8 mouse cellular contexts compared by ENCODE assay signal in genomic region chr11:70238591-70239440, GRCm38 (mm10). TPM values are rescaled to one million over a fixed set of nuclear protein-coding genes. Genes with fewer than 3 reads are reported as not detected.
DNase-seq lines count a peak whose midpoint lies in the region; ATAC-seq lines count a peak whose summit lies in the region.

No protein-coding gene starts in this region.

- peaks cover 16% of the 10 kb centered on the region for H3K36me3 ChIP-seq in heart, embryonic 10.5 days
- peaks cover 5% of the 10 kb centered on the region; the same call in 1 of the 2 replicates for H3K36me3 ChIP-seq in forebrain, embryonic 11.5 days (ENCODE audit: control insufficient read depth, insufficient read depth, low read length)
- peaks cover 11% of the 10 kb centered on the region; the same call in 1 of the 2 replicates for H3K36me3 ChIP-seq in kidney, embryonic 16.5 days (ENCODE audit: insufficient read depth, low read length)
- H3K36me3 ChIP-seq in midbrain, embryonic 16.5 days (ENCODE audit: control insufficient read depth, insufficient read depth, low read length) = peaks cover 13% of the 10 kb centered on the region

- H3K9ac ChIP-seq in forebrain, embryonic 11.5 days (ENCODE audit: low read length) = peak overlapping the region; percentile 86
- H3K9ac ChIP-seq in kidney, embryonic 16.5 days (replicated peaks; ENCODE audit: low read length) = peak overlapping the region; percentile 96
- H3K9ac ChIP-seq in midbrain, embryonic 16.5 days (ENCODE audit: low read depth, low read length) = peak overlapping the region; percentile 95

- peak overlapping the region; percentile 95 for H3K4me2 ChIP-seq in forebrain, embryonic 11.5 days (ENCODE audit: low read depth, low read length, severe bottlenecking)
- peak overlapping the region; percentile 96 for H3K4me2 ChIP-seq in kidney, embryonic 16.5 days (replicated peaks; ENCODE audit: low read depth, low read length)
- H3K4me2 ChIP-seq in midbrain, embryonic 16.5 days (ENCODE audit: low read length) = peak overlapping the region; percentile 99

- no peaks in the 10 kb centered on the region for H3K9me3 ChIP-seq in heart, embryonic 10.5 days
- no peaks in the 10 kb centered on the region for H3K9me3 ChIP-seq in forebrain, embryonic 11.5 days (ENCODE audit: control insufficient read depth, low read length)
- H3K9me3 ChIP-seq in kidney, embryonic 16.5 days (ENCODE audit: low read length) = no peaks in the 10 kb centered on the region
- H3K9me3 ChIP-seq in midbrain, embryonic 16.5 days (replicated peaks; ENCODE audit: control insufficient read depth, low read length, poor library complexity, severe bottlenecking) = no peaks in the 10 kb centered on the region

- ATAC-seq in forebrain, embryonic 11.5 days (replicated peaks; ENCODE audit: low FRiP score) = no peak
- no peak for ATAC-seq in kidney, embryonic 16.5 days (ENCODE audit: low FRiP score, low TSS enrichment)
- ATAC-seq in midbrain, embryonic 16.5 days = no peak
- no peak for ATAC-seq in activated CD4-positive, CD25-positive, alpha-beta regulatory T cell, adult 4 months

- no peaks in the 10 kb centered on the region for H3K27me3 ChIP-seq in heart, embryonic 10.5 days (ENCODE audit: insufficient read depth, poor library complexity, severe bottlenecking)
- no peaks in the 10 kb centered on the region for H3K27me3 ChIP-seq in forebrain, embryonic 11.5 days (ENCODE audit: control insufficient read depth, insufficient read depth, low read length)
- H3K27me3 ChIP-seq in kidney, embryonic 16.5 days (ENCODE audit: insufficient read depth, low read length) = no peaks in the 10 kb centered on the region
- no peaks in the 10 kb centered on the region; the same call in 1 of the 2 replicates for H3K27me3 ChIP-seq in midbrain, embryonic 16.5 days (ENCODE audit: control insufficient read depth, insufficient read depth, low read depth, low read length)

- WGBS in heart, embryonic 10.5 days = 12% methylated on average over 23 of the region's 23 CpGs
- 13% methylated on average over 23 of the region's 23 CpGs for WGBS in forebrain, embryonic 11.5 days
- WGBS in kidney, embryonic 16.5 days = 12% methylated on average over 23 of the region's 23 CpGs
- WGBS in midbrain, embryonic 16.5 days = 11% methylated on average over 23 of the region's 23 CpGs

- H3K4me1 ChIP-seq in heart, embryonic 10.5 days = peaks cover 50% of the 10 kb centered on the region
- H3K4me1 ChIP-seq in forebrain, embryonic 11.5 days (replicated peaks; ENCODE audit: control insufficient read depth, insufficient read depth, low read length) = peaks cover 14% of the 10 kb centered on the region
- peaks cover 34% of the 10 kb centered on the region for H3K4me1 ChIP-seq in kidney, embryonic 16.5 days (ENCODE audit: insufficient read depth, low read length)
- peaks cover 25% of the 10 kb centered on the region for H3K4me1 ChIP-seq in midbrain, embryonic 16.5 days (ENCODE audit: control insufficient read depth, insufficient read depth, low read length)

- peak overlapping the region; percentile 97 for H3K27ac ChIP-seq in heart, embryonic 10.5 days
- H3K27ac ChIP-seq in forebrain, embryonic 11.5 days (ENCODE audit: low read depth, low read length) = peak overlapping the region; percentile 70; the same call in 1 of the 2 replicates
- peak overlapping the region; percentile 93 for H3K27ac ChIP-seq in kidney, embryonic 16.5 days (ENCODE audit: low read length)
- peak overlapping the region; percentile 93 for H3K27ac ChIP-seq in midbrain, embryonic 16.5 days (ENCODE audit: low read length)

- peak; percentile 77 for DNase-seq in heart, embryonic 10.5 days (ENCODE audit: low spot score)
- DNase-seq in heart, postnatal 4 days = no peak
- DNase-seq in Muller cell, postnatal 12 days (ENCODE audit: inconsistent ontology term) = peak; percentile 33
- DNase-seq in forebrain, embryonic 11.5 days (ENCODE audit: low spot score) = no peak
- DNase-seq in embryo, embryonic 10 days (ENCODE audit: low spot score) = no peak

- H3K4me3 ChIP-seq in heart, embryonic 10.5 days = peak overlapping the region; percentile 92
- H3K4me3 ChIP-seq in forebrain, embryonic 11.5 days (ENCODE audit: low read depth, low read length) = peak overlapping the region; percentile 83
- peak overlapping the region; percentile 99 for H3K4me3 ChIP-seq in kidney, embryonic 16.5 days (ENCODE audit: low read length)
- peak overlapping the region; percentile 94 for H3K4me3 ChIP-seq in midbrain, embryonic 16.5 days (ENCODE audit: low read depth, low read length)

RNA-seq across cellular contexts. Expression of gene Gm21988, which starts 0.8 kb away (rescaled TPM):
- 6.5 and 8.7 TPM in 2 replicates for polyA plus RNA-seq in heart, embryonic 10.5 days (2016; fragmentation: Nextera tagmentation; extraction: Ambion mirVana)
- 1 to 10 TPM; 2.4 to 2.6 TPM for total RNA-seq in heart, postnatal 4 days (2021)
- 9.8 and 9.9 TPM in 2 replicates for polyA plus RNA-seq in forebrain, embryonic 11.5 days (2014; fragmentation: Nextera tagmentation; extraction: Ambion mirVana)
- 10.5 and 11.5 TPM in 2 replicates for polyA plus RNA-seq in kidney, embryonic 16.5 days (2015; fragmentation: Nextera tagmentation; extraction: Ambion mirVana)
- 12.0 and 12.7 TPM in 2 replicates for polyA plus RNA-seq in midbrain, embryonic 16.5 days (2015; fragmentation: Nextera tagmentation; extraction: Ambion mirVana)
- 1 to 10 TPM; 5.2 to 7.6 TPM for polyA plus RNA-seq in activated CD4-positive, CD25-positive, alpha-beta regulatory T cell, adult 4 months (2017; shearing (Covaris generic))

RNA-seq across cellular contexts. Expression of gene Rnasek, which starts 0.8 kb away (rescaled TPM):
- 126 and 165 TPM in 2 replicates for polyA plus RNA-seq in heart, embryonic 10.5 days (2016; fragmentation: Nextera tagmentation; extraction: Ambion mirVana)
- 10 to 100 TPM; 95.8 to 96.1 TPM for total RNA-seq in heart, postnatal 4 days (2021)
- polyA plus RNA-seq in forebrain, embryonic 11.5 days (2014; fragmentation: Nextera tagmentation; extraction: Ambion mirVana) = 97.8 and 110 TPM in 2 replicates
- polyA plus RNA-seq in kidney, embryonic 16.5 days (2015; fragmentation: Nextera tagmentation; extraction: Ambion mirVana) = 235 and 255 TPM in 2 replicates
- 368 and 379 TPM in 2 replicates for polyA plus RNA-seq in midbrain, embryonic 16.5 days (2015; fragmentation: Nextera tagmentation; extraction: Ambion mirVana)
- polyA plus RNA-seq in activated CD4-positive, CD25-positive, alpha-beta regulatory T cell, adult 4 months (2017; shearing (Covaris generic)) = 100 to 1,000 TPM; 228 to 245 TPM

RNA-seq across cellular contexts. Expression of gene 0610010K14Rik, which starts 1.1 kb away (rescaled TPM):
- 142 and 153 TPM in 2 replicates for polyA plus RNA-seq in heart, embryonic 10.5 days (2016; fragmentation: Nextera tagmentation; extraction: Ambion mirVana)
- total RNA-seq in heart, postnatal 4 days (2021) = 10 to 100 TPM; 72.3 to 79.4 TPM
- 202 and 223 TPM in 2 replicates for polyA plus RNA-seq in forebrain, embryonic 11.5 days (2014; fragmentation: Nextera tagmentation; extraction: Ambion mirVana)
- 170 and 173 TPM in 2 replicates for polyA plus RNA-seq in kidney, embryonic 16.5 days (2015; fragmentation: Nextera tagmentation; extraction: Ambion mirVana)
- 165 and 167 TPM in 2 replicates for polyA plus RNA-seq in midbrain, embryonic 16.5 days (2015; fragmentation: Nextera tagmentation; extraction: Ambion mirVana)
- 100 to 1,000 TPM; 124 to 159 TPM for polyA plus RNA-seq in activated CD4-positive, CD25-positive, alpha-beta regulatory T cell, adult 4 months (2017; shearing (Covaris generic))

RNA-seq across cellular contexts. Expression of gene Bcl6b, which starts 9.2 kb away (rescaled TPM):
- 10.7 and 15.0 TPM in 2 replicates for polyA plus RNA-seq in heart, embryonic 10.5 days (2016; fragmentation: Nextera tagmentation; extraction: Ambion mirVana)
- total RNA-seq in heart, postnatal 4 days (2021) = 10 to 100 TPM; 47.0 to 53.6 TPM
- 4.9 and 6.8 TPM in 2 replicates for polyA plus RNA-seq in forebrain, embryonic 11.5 days (2014; fragmentation: Nextera tagmentation; extraction: Ambion mirVana)
- polyA plus RNA-seq in kidney, embryonic 16.5 days (2015; fragmentation: Nextera tagmentation; extraction: Ambion mirVana) = 27.4 and 31.3 TPM in 2 replicates
- polyA plus RNA-seq in midbrain, embryonic 16.5 days (2015; fragmentation: Nextera tagmentation; extraction: Ambion mirVana) = 5.1 and 5.3 TPM in 2 replicates
- polyA plus RNA-seq in activated CD4-positive, CD25-positive, alpha-beta regulatory T cell, adult 4 months (2017; shearing (Covaris generic)) = under 1 TPM; 0.23 to 0.36 TPM

RNA-seq across cellular contexts. Expression of gene Alox12, which starts 16.3 kb away (rescaled TPM):
- 3.9 and 5.0 TPM in 2 replicates for polyA plus RNA-seq in heart, embryonic 10.5 days (2016; fragmentation: Nextera tagmentation; extraction: Ambion mirVana)
- 1 to 10 TPM; 2.8 to 3.0 TPM for total RNA-seq in heart, postnatal 4 days (2021)
- polyA plus RNA-seq in forebrain, embryonic 11.5 days (2014; fragmentation: Nextera tagmentation; extraction: Ambion mirVana) = 2.5 and 2.7 TPM in 2 replicates
- polyA plus RNA-seq in kidney, embryonic 16.5 days (2015; fragmentation: Nextera tagmentation; extraction: Ambion mirVana) = 6.5 and 6.9 TPM in 2 replicates
- polyA plus RNA-seq in midbrain, embryonic 16.5 days (2015; fragmentation: Nextera tagmentation; extraction: Ambion mirVana) = 0.34 and 0.49 TPM in 2 replicates
- not detected for polyA plus RNA-seq in activated CD4-positive, CD25-positive, alpha-beta regulatory T cell, adult 4 months (2017; shearing (Covaris generic))

Comparison
In these comparisons a context has a peak if more than half of its experiments do, and no peak if none do; other contexts are left out.
1. DNase-seq: peak in heart, embryonic 10.5 days (single experiment) and Muller cell, postnatal 12 days (single experiment); none in heart, postnatal 4 days (single experiment), forebrain, embryonic 11.5 days (single experiment) and embryo, embryonic 10 days (single experiment).
2. Peak in every context shown above with its lines, with median percentiles within 50 percentile points of each other: H3K27ac ChIP-seq, H3K4me3 ChIP-seq, H3K4me2 ChIP-seq and H3K9ac ChIP-seq.